Mouse (Mus musculus): ENCODE data around the gene Dpyd.

DNA sequence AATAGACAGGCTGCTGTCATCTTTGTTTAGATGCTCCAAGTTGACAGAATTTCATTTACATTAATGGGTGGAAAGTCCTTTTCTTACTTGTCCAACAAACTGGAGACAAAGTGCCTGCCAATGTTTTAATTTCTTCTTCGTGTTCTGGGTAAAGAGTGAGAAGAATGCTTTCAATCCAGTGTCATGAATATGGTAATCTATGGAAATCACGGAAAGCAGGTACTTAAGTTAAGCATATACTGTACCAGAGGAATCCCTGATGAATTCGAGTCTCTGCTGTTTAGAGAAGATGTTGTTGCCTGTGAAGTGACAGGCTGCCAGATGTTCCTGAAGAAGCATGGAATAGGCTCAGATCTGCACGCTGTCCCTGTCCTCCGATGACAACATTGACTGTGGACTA, 835.3 kb downstream of the Dpyd start:
- TF ChIP-seq CTCF (IDR thresholded peaks at IDR 0.05; ENCODE audit: extremely low read depth, insufficient read depth, low read length) (no peak), POLR2A (IDR thresholded peaks at IDR 0.05; ENCODE audit: extremely low read depth, insufficient read depth, low read length) (no peak)
